Mouse (Mus musculus) lung, embryonic 15.5 days (tissue): ENCODE data around the gene Gm3415. TPM values are rescaled to one million over a fixed set of nuclear protein-coding genes. Genes with fewer than 3 reads are reported as not detected.
"Not testable (repeated sequence)": the region's sequence is repeated elsewhere in the genome, so short reads cannot be mapped to it uniquely, and the experiment has no call there.

ENCODE experiments used
- ATAC-seq: fragments of 200-750 bp; cut with Nextera tagmentation; 2 replicates; pipeline ENCODE4 v1.8.0; 2017; ENCODE audit warnings: moderate number of reproducible peaks, borderline replicate concordance; ENCODE audit not compliant: low FRiP score, low TSS enrichment; ENCODE audit errors: extremely low read depth
- H3K27ac ChIP-seq: fragments of 300-500 bp; sonication (generic); 2 replicates; pipeline ENCODE4 v1.5.1; 2015; ENCODE audit warnings: moderate library complexity, mild to moderate bottlenecking, inconsistent platforms
- H3K27me3 ChIP-seq: fragments of 300-500 bp; sonication (generic); 2 replicates; pipeline ENCODE4 v1.6.1; 2015; ENCODE audit warnings: inconsistent platforms
- H3K36me3 ChIP-seq: fragments of 300-500 bp; sonication (generic); 2 replicates; pipeline ENCODE4 v1.6.1; 2015; ENCODE audit warnings: inconsistent platforms
- H3K4me1 ChIP-seq: fragments of 300-500 bp; sonication (generic); 2 replicates; pipeline ENCODE4 v1.6.1; 2015; ENCODE audit warnings: inconsistent platforms
- H3K4me2 ChIP-seq: fragments of 300-500 bp; sonication (generic); 2 replicates; pipeline ENCODE4 v1.6.1; 2015; ENCODE audit warnings: inconsistent platforms, mild to moderate bottlenecking, moderate library complexity
- H3K4me3 ChIP-seq: fragments of 300-500 bp; sonication (generic); 2 replicates; pipeline ENCODE4 v1.5.1; 2015; ENCODE audit warnings: mild to moderate bottlenecking, inconsistent platforms
- H3K9ac ChIP-seq: fragments of 300-500 bp; sonication (generic); 2 replicates; pipeline ENCODE4 v1.6.1; 2015; ENCODE audit warnings: inconsistent platforms
- H3K9me3 ChIP-seq: fragments of 300-500 bp; sonication (generic); 2 replicates; pipeline ENCODE4 v1.6.1; 2016; ENCODE audit warnings: inconsistent platforms
- WGBS: fragments of 180-500 bp; shearing (Covaris S2); methylation state at CpG from one replicate; pipeline ENCODE4 v1.1.7; 2015; 5-methylcytosine and 5-hydroxymethylcytosine counted together
- polyA plus RNA-seq: library from polyadenylated mRNA; unstranded; fragments of >200 nt; fragmentation: Nextera tagmentation; extraction: Ambion mirVana; gene quantifications from 2 replicates; pipeline ENCODE4 v1.2.1, GENCODE M21; 2015

Gm3415 gene
- polyA plus RNA-seq, result not detected in 2 replicates

DNA sequence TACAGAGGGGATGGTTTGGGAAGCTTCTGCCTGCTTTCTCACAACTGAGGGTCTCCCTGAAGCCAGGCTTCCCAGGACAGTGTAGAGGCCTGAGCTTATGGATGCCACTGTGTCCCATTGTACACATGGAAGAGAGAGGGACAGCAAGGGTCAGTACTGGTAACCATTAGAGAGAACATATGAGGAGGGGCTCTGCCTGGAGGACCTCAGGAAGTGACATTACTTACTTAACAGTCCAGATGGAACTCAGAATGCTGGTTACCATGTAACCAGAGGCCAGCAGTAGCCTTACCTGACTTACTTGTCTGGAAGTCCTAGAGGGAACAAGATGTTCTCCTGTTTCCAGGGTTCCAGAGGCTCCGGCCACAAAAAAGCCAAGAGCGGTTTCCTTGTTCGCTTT, at the start of gene Gm3415:
Gm3415 (plus strand) TSS at position 301 of the 400 bp plus-strand sequence.
- H3K9me3 ChIP-seq, H3K9ac ChIP-seq, H3K4me3 ChIP-seq, H3K36me3 ChIP-seq, H3K27me3 ChIP-seq, H3K27ac ChIP-seq, ATAC-seq, H3K4me2 ChIP-seq, H3K4me1 ChIP-seq: not testable (repeated sequence)
- no CpG with 5 or more reads among the region's 3 CpGs for WGBS

DNA sequence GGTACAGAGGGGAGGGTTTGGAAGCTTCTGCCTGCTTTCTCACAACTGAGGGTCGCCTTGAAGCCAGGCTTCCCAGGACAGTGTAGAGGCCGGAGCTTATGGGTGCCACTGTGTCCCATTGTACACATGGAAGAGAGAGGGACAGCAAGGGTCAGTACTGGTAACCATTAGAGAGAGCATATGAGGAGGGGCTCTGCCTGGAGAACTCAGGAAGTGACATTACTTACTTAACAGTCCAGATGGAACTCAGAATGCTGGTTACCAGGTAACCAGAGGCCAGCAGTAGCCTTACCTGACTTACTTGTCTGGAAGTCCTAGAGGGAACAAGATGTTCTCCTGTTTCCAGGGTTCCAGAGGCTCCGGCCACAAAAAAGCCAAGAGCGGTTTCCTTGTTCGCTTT, 42.1 kb upstream of the Gm3415 start, which contains the start of gene Gm3402:
Gm3402 (plus strand) TSS at position 301 of the 400 bp plus-strand sequence.
- not testable (repeated sequence) for H3K4me1 ChIP-seq, ATAC-seq, H3K4me2 ChIP-seq, H3K9ac ChIP-seq, H3K36me3 ChIP-seq, H3K9me3 ChIP-seq, H3K27ac ChIP-seq, H3K27me3 ChIP-seq, H3K4me3 ChIP-seq
- 78% methylated on average over 2 of the region's 5 CpGs for WGBS

DNA sequence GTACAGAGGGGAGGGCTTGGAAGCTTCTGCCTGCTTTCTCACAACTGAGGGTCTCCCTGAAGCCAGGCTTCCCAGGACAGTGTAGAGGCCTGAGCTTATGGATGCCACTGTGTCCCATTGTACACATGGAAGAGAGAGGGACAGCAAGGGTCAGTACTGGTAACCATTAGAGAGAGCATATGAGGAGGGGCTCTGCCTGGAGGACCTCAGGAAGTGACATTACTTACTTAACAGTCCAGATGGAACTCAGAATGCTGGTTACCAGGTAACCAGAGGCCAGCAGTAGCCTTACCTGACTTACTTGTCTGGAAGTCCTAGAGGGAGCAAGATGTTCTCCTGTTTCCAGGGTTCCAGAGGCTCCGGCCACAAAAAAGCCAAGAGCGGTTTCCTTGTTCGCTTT, 30.4 kb upstream of the Gm3415 start, which contains the start of gene Gm3404:
Gm3404 (plus strand) TSS at position 301 of the 400 bp plus-strand sequence.
- H3K27me3 ChIP-seq, H3K9ac ChIP-seq, H3K4me1 ChIP-seq, ATAC-seq, H3K4me3 ChIP-seq, H3K4me2 ChIP-seq, H3K27ac ChIP-seq, H3K36me3 ChIP-seq, H3K9me3 ChIP-seq: not testable (repeated sequence)
- 96% methylated on average over 3 of the region's 3 CpGs for WGBS

DNA sequence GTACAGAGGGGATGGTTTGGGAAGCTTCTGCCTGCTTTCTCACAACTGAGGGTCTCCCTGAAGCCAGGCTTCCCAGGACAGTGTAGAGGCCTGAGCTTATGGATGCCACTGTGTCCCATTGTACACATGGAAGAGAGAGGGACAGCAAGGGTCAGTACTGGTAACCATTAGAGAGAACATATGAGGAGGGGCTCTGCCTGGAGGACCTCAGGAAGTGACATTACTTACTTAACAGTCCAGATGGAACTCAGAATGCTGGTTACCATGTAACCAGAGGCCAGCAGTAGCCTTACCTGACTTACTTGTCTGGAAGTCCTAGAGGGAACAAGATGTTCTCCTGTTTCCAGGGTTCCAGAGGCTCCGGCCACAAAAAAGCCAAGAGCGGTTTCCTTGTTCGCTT, 18.6 kb upstream of the Gm3415 start, which contains the start of gene Gm3409:
Gm3409 (plus strand) TSS at position 301 of the 400 bp plus-strand sequence.
- WGBS, result 100% methylated on average over 3 of the region's 3 CpGs
- H3K27ac ChIP-seq, H3K4me2 ChIP-seq, H3K9me3 ChIP-seq, H3K9ac ChIP-seq, H3K4me1 ChIP-seq, H3K36me3 ChIP-seq, ATAC-seq, H3K4me3 ChIP-seq, H3K27me3 ChIP-seq: not testable (repeated sequence)

DNA sequence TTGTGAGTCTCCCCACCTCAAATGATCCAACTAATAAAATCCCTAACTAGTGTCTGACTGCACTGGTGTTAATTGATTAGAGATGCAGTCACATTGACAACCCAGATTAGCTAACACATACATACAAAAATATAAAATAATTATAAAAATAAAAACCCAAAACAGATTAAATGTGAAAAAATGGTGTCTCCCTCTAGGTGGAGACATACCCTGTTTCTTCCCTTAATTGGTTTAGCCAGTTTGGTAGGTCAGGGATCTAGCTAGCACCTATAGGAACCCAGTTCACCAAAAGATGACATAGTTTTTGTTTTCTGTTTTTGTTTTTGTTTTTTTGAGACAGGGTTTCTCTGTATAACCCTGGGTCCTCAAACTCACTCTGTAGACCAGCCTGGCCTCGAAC, 8.3 kb downstream of the Gm3415 start:
- Histone ChIP-seq H3K36me3 (no peaks in the 10 kb centered on the region), H3K27me3 (no peaks in the 10 kb centered on the region), H3K27ac (no peak overlapping the region), H3K4me2 (no peak overlapping the region), H3K9ac (no peak overlapping the region), H3K9me3 (no peaks in the 10 kb centered on the region), H3K4me3 (no peak overlapping the region), H3K4me1 (no peaks in the 10 kb centered on the region)
- 79% methylated on average over 1 of the region's 1 CpGs for WGBS
- ATAC-seq, result no peak

DNA sequence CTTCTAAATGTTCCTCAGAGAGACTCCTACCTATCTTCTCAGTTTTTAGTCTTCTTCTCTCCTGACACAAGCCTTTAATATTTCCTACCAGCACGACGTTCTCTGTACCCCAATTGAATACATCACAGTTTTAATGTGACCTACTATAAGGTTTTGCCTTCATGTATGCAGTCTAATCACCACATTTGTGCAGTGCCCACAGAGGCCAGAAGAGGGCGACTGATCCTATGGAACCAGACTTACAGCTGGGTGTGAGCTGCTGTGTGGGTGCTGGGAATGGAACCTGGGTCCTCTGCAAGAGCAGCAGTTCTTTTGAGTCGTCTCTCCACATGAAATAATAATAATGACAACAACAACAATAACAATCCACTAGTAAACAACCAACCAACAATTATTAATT, 11.1 kb downstream of the Gm3415 start:
- H3K36me3 ChIP-seq, result no peaks in the 10 kb centered on the region
- H3K9ac ChIP-seq, result no peak overlapping the region
- 61% methylated on average over 4 of the region's 4 CpGs for WGBS
- H3K9me3 ChIP-seq, result no peaks in the 10 kb centered on the region
- no peak overlapping the region for H3K4me3 ChIP-seq
- H3K4me1 ChIP-seq, result no peaks in the 10 kb centered on the region
- H3K4me2 ChIP-seq, result no peak overlapping the region
- ATAC-seq, result no peak
- no peaks in the 10 kb centered on the region for H3K27me3 ChIP-seq
- H3K27ac ChIP-seq, result no peak overlapping the region

DNA sequence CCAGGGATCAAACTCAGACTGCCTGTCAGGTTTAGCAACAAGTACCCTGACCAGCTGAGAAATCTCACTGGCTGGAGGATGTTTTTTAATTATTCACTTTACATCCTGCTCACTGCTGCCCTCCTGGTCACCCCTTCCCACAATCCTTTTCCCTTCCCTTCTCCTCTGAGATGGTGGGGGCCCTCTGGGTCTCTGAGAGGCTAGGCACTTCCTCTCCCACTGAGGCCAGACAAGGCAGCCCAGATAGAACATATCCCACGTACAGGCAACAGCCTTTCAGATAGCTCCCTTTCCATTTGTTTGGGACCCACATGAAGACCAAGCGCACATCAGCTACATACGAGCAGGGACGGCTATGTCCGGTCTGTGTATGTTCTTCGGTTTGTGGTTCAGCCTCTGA, 14.2 kb downstream of the Gm3415 start:
- H3K27ac ChIP-seq, H3K4me2 ChIP-seq, H3K4me3 ChIP-seq, H3K9ac ChIP-seq, H3K36me3 ChIP-seq, H3K27me3 ChIP-seq, ATAC-seq, H3K9me3 ChIP-seq, H3K4me1 ChIP-seq: not testable (repeated sequence)
- WGBS, result 70% methylated on average over 6 of the region's 6 CpGs

DNA sequence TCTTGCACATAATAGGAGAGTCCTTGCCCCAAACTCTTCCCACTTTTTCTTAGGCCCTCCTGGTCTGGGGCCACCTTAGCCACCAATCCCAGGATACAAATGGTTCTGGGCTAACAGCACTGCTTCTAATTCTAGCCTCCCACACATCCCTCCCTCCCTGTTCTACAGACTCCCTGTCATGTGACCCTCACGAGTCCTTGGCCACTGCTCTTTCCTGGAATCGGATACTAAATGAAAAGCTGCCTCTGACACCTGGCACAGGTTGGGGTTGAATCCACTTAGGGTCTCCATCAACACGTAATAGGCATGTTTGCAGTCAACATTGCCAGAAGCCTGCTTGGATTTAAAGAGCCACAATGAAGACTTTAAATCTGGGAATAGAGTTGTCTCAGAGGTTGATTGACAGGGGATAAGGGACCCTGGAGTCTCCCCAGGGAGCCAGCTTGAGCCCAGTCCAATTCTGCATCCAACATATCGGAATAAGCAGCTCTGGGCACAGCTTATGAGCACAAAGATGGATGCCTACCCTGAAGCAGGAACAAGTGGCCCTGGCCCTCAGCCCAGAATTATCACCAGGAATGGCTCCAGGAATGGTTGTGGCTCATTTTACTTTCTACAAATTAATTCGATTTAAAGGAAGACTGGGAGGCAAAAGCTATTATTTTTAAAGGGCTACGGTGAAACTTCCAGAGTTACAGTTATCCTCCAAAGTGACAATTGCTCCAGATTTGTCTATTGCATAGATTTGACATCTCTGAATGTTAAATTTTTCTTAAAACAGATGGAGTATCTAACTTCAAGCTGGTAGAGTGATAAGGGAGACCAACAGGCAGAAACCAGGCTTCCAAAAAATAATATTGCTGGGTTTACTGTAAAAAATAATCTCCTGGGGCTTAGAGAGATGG, 16.1 kb downstream of the Gm3415 start:
- 61% methylated on average over 6 of the region's 6 CpGs for WGBS
- not testable (repeated sequence) for H3K9ac ChIP-seq, H3K9me3 ChIP-seq, ATAC-seq, H3K27me3 ChIP-seq, H3K4me3 ChIP-seq, H3K4me1 ChIP-seq, H3K4me2 ChIP-seq, H3K36me3 ChIP-seq, H3K27ac ChIP-seq

DNA sequence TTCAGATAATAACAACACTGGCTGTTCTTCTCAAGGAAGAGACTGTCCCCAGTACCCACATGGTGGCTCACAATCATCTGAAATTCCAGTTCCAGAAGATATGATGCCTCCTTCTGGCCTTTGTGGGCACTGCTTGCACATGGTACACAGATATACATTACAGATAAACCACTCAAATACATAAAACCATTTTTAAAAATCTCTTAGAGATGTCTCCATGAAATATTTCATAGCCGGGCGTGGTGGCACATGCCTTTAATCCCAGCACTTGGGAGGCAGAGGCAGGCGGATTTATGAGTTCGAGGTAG, 16.8 kb downstream of the Gm3415 start:
- 86% methylated on average over 4 of the region's 4 CpGs for WGBS
- H3K27ac ChIP-seq, H3K4me1 ChIP-seq, H3K4me2 ChIP-seq, H3K9ac ChIP-seq, H3K9me3 ChIP-seq, H3K4me3 ChIP-seq, ATAC-seq, H3K27me3 ChIP-seq, H3K36me3 ChIP-seq: not testable (repeated sequence)

DNA sequence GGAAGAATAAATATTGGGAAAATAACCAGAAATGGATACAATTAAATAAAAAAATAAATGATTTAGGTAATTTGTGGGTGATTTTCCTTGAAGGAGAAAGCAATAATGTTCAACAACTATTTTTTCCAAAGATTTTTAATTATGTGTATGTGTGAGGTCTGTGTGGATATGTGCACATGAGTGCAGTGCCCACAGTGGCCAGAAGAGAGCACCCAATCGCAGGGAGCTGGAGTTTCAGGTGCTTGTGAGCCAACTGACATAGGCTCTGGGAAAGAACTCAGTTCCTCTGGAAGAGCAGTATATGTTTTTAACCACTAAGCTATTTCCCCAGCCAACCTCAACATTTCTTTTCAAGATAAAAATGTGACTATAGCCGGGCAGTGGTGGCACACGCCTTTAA, 20.7 kb downstream of the Gm3415 start:
- no peaks in the 10 kb centered on the region for H3K4me1 ChIP-seq
- ATAC-seq, result no peak
- no peaks in the 10 kb centered on the region for H3K9me3 ChIP-seq
- H3K27ac ChIP-seq, result no peak overlapping the region
- no peaks in the 10 kb centered on the region; the same call in 1 of the 2 replicates for H3K27me3 ChIP-seq
- no peak overlapping the region for H3K4me3 ChIP-seq
- no peak overlapping the region for H3K4me2 ChIP-seq
- H3K36me3 ChIP-seq, result no peaks in the 10 kb centered on the region
- WGBS, result 88% methylated on average over 3 of the region's 3 CpGs
- H3K9ac ChIP-seq, result no peak overlapping the region

DNA sequence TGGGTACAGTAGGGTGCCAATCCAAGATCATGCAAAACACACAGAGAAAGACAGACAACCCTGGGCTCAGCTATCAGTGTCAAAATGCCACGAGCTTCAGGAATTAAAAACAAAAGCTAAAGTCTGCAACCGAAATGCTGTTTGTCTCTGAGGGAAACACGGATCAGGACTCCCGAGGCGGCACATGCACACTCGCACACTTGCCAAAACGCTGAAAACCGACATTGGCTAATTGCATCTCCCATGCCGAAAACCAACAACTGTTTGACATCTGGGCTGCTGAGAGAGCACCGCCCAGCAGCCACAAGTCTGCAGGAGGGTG, 28.2 kb downstream of the Gm3415 start:
- H3K36me3 ChIP-seq, result no peaks in the 10 kb centered on the region
- peak overlapping the region; percentile 37 for H3K4me3 ChIP-seq
- no peaks in the 10 kb centered on the region for H3K9me3 ChIP-seq
- no peak for ATAC-seq
- no peak overlapping the region for H3K27ac ChIP-seq
- WGBS, result 5% methylated on average over 10 of the region's 10 CpGs
- no peak overlapping the region for H3K9ac ChIP-seq
- peak overlapping the region; percentile 81 for H3K4me2 ChIP-seq
- peaks cover 53% of the 10 kb centered on the region for H3K27me3 ChIP-seq
- peaks cover 9% of the 10 kb centered on the region for H3K4me1 ChIP-seq

DNA sequence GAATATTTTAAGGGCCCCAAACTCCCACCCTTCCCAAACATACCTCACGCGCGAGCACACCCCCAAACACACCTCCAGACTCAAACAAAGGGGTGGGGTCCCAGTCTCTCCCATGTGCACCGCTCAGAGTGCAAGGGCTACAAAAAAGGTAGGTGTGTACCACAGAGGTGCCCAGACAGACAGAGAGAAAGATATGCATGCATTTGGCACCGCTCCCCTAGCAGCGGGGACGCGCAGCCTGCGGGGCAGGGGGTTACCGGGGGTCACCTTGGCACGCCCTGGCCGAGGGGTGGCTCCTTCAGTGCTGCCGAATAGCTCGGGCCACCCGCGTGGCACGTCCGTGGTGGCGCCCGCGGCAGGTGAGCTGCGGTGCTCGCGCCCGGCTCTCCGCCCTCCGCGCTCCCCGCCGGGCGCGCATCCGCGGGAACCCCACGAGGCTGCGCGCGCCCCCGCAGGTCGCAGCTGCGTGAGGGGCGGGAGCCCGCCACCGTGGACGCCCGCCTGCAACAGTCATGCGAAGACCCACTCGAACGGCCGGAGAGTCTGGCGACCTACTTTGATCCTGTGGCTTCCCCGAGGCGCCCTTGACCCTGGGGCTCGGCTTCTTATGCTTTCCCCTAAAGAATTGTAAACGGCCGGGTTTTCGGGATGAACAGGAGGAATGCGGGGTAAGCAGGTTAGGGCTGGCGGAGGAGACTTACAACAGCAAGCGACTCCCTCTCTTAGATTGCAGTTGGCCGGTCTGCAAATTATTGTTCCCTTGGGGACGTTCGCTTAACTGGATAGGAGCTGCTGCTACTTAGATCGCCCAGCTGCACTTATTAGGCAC, 28.8 kb downstream of the Gm3415 start, which contains the start of gene Gpr12:
Gpr12 (minus strand) TSS at position 762 of the 829 bp plus-strand sequence.
- Histone ChIP-seq H3K36me3 (no peaks in the 10 kb centered on the region), H3K4me3 (peak within 1 kb of the TSS; percentile 37), H3K9ac (no peak within 1 kb of the TSS), H3K4me1 (peaks cover 9% of the 10 kb centered on the region), H3K27ac (no peak within 1 kb of the TSS), H3K4me2 (peak within 1 kb of the TSS; percentile 81), H3K9me3 (no peaks in the 10 kb centered on the region), H3K27me3 (peaks cover 53% of the 10 kb centered on the region)
- ATAC-seq, result no peak
- WGBS, result 1% methylated on average over 59 of the region's 64 CpGs
